Mouse (Mus musculus): ENCODE data around the gene Pnma1.

DNA sequence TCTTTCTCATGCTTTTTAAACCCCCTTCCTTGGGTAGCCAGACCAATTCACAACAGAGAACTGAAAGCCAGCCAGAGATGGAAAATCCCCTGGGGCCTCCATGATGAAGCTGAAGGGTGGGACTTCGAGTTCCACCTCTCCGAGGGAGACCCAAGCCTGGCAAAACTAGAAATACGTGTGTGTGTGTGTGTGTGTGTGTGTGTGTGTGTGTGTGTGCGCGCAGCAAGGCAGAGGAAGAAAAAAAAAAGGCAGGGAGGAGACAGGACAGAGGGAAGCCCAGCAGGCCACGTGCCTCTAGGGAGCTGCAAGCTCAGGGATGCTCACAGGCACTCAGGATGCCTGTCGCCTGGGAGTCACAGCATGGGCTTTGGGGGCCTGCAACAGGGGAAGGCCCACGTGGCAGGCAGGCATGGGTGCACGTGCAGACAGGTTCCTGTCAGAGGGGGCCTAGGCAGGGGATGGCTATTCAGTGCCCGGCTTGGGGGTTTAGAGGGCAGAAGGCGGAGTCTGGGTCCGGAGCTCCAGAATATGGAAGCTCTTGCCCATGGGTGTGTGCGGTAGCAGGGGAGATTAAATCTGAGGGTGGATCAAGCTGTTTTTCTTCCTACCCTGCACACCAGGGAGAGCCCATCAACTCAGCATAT is 28.0 kb upstream of the Pnma1 start:
- no peak for TF ChIP-seq CTCF (conservative IDR thresholded peaks at IDR 0.05 in 1 of 2, IDR thresholded peaks at IDR 0.05 in 1 of 2; ENCODE audit: low read depth in 2 of 2, low read length in 2 of 2)
- TF ChIP-seq HCFC1 (IDR thresholded peaks at IDR 0.05; ENCODE audit: low read depth, low read length): no peak
- no peak for TF ChIP-seq EP300 (IDR thresholded peaks at IDR 0.05; ENCODE audit: low read length)
- TF ChIP-seq MAZ (IDR thresholded peaks at IDR 0.05; ENCODE audit: low read depth, low read length): 0 out of 2 replicates have a peak, but pooled peaks have one; percentile 8
- TF ChIP-seq POLR2A (IDR thresholded peaks at IDR 0.05; ENCODE audit: low read depth, low read length): no peak
- TF ChIP-seq TCF12 (IDR thresholded peaks at IDR 0.05; ENCODE audit: low read depth, low read length): no peak
- TF ChIP-seq NRF1 (IDR thresholded peaks at IDR 0.05; ENCODE audit: low read depth, low read length): no peak
- 0 out of 2 replicates have a peak, but pooled peaks have one; percentile 9 for TF ChIP-seq USF1 (IDR thresholded peaks at IDR 0.05; ENCODE audit: low read depth, low read length)
- TF ChIP-seq MXI1 (IDR thresholded peaks at IDR 0.05; ENCODE audit: low read depth, low read length): peak; percentile 85; the same call in 1 of the 2 replicates

All from CH12.LX (cell line).